Mouse (Mus musculus) Muller cell, postnatal 12 days (primary cell): ENCODE measurements around the gene Med16.

Experiments used
- DNase-seq: peaks from one replicate; pipeline ENCODE4 v3.0.0-alpha.2; 2015; ENCODE audit errors: inconsistent ontology term

Med16 gene

DNA sequence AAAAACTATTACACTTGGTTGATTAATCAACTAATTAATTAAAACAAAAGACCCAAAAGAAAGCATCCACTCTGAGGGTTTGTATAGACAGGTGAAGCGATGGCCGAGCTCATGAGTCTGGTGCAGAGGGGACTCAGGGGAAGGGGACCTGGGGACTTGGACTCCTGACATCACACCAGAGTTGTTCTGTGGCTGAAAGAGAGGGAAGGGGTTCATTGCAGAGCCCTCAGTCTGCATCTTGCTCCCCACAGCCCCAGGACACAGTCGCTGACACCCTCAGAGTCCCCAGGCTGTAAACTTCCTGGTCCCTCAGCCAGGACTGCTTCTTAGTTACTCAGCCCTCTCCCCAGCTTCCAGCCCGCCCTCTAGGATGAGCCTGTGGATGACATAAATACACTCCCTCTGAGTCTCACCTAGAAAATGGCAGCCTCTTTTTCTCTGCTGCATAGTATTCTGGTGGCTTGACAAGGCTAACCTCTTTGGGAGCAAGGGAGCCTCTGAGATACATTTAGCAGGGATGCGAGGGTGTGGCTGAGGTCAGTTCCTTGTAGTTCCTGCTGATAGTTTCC lies 8.9 kb upstream of the Med16 start:
- DNase-seq: no peak

DNA sequence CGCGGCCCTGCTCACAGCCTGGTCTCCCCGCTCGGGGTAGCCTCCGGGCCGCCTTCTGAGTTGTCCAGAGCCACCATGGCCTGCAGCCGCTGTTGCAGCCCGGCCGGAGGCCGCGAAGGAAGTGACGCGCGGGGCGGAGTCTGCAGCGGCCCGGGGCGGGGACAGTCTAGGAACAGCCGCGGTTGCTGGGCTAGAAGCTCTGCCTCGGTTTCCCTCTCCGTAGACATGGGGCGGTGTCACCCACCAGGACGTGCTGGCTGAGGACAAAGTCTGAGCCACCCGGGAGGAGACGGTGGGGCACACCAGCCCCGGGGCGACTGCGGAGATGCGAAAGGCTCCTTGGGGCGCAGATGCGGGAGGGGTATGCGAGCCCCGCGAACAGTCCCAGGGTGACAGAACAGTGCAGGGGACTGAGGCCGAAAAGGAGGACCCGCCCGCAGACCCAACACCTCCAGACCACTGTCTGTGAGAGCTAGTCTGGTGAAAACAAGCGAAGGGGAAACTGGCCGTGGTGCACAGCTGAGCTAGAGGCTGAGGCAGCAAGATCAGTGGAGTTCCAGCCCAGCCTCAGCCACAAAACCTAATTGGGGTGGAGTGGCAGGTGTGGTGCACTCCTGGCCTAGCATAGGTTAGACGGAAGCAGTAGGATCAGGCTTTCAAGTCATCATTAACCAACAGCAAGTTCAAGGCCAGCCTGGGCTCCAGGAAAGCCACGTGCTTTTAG lies 8.2 kb upstream of the Med16 start, which contains the start of gene Kiss1r:
Gene Kiss1r, plus strand, starts transcription at position 164 of the 724 bp plus-strand sequence.
- DNase-seq: peak; percentile 84

DNA sequence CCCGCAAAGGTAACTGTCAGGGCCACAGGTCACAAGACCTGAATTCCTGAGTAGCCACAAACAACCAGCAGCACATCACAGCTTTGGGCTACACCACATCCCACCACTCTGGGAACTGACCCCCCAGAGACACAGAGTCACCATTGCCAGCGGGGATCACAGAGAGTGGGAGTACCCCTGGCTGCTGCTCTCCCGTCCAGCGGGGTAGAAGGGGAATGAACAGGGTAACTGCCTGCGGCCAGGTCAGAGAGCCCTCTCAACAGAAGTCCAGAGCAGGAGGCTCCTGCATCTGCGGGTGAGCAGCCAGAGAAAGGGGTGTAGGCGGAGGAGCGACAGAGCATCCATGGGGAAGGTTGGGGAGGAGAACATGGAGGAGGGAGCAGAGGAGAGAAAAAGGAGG lies 7.4 kb upstream of the Med16 start:
- DNase-seq: no peak

DNA sequence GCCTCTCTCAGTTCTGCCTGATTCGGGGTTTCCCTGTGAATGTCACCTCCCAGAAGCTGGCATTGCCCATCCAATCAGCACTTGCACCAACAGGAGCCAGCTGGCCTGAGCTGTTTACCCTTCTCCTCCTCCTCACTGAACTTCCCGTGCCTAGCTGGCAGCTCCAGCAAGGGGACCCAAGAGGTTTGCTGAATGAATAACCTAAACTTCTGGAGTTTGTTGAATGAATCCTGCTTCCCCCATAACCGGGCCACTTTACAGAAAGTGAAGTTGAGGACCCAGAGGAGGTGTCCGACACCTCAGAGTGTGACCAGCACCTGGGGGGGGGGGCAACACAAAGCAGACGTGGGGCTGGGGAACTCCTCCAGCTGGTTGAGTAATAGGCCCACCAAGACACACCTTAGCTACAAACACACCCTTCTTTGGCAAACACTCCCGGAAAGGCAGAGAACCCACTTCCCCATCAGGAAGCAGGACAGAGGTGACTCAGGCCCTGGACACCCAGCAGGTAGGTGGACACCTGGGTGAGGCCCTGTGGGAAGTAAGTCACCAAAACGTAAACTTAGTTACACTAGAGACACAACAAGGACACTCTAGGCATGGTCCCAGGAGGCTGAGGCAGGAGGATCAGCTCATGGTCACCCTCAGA lies 6.3 kb upstream of the Med16 start:
- DNase-seq: no peak

DNA sequence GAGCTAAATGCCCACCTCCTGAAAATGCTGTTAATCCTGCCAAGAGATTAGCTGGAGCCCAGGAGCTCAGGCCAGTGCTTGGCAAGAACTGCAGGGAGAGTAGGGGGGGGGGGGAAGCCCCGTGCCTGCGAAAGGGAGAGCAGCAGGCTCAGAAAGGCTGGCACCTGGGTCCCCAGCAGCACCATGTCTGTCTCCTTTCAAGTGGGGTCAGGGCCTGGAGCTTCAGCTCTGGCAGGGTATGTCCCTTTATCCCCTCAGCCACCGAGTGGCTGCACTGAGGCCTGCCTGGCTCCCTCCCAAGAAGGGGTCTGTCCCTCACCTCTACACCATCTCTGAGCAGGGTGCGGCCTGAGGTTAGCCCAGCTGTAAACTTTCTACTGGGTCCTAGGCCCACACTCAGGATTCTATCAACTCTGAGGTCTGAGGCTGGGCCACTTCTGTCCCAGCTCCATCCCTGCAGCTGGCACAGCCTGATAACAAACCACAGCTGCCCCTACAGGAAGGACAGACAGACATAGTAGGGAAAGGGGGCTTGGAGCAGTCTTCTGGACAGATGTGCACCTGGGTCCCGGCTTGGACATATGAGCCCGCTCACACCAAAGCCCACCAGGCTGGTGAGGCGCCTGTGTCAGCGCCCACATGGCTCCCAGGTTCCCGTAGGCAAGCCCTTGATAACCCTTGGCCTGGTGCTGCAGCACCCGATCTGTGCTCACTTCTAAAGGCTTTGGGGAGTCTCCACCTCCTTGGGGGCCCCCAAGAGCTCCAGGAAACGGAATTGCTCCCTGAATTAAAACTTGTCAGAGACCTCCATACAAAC lies 5.6 kb upstream of the Med16 start:
- no peak for DNase-seq

DNA sequence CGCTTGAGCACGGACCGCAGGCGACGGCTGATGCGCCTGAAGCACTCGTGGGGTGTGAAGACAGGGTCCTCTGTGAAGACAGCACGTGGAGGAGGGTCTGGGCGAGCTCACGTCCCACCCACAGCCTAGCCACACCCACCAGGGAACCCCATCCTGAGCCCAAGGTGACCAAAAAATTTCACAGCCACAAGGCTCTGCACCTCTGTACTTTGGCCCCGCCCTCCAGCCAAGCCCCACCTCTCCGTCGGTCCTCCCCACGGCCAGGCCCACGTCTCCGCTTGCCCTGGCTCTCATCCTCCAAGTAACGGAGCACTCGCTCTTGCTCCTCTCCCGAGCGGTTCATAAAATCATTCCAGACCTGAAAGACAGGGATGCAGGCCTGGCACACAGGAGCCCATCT lies 3.7 kb upstream of the Med16 start:
- DNase-seq: no peak

DNA sequence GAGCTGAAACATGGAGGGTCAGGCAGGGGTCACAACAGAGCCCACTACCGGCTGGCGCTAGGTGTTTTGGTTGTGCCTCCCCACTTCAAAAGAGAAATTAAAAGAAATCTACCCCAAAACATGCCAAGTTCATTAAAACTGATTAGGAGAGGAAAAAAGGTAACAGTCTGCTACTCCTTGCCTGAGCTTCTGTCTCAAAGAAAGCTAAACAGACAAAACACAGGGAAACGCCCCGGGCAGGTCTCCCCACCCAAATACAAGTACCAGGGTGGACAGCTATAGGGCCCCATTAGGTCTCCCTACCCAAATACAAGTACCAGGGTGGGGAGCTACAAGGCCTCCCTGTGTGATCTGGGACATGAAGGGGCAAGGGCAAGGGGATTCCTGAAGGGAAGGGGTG lies 1.8 kb upstream of the Med16 start, which contains the start of gene Gm26602:
Gene Gm26602, plus strand, starts transcription at position 301 of the 400 bp plus-strand sequence.
- no peak for DNase-seq

DNA sequence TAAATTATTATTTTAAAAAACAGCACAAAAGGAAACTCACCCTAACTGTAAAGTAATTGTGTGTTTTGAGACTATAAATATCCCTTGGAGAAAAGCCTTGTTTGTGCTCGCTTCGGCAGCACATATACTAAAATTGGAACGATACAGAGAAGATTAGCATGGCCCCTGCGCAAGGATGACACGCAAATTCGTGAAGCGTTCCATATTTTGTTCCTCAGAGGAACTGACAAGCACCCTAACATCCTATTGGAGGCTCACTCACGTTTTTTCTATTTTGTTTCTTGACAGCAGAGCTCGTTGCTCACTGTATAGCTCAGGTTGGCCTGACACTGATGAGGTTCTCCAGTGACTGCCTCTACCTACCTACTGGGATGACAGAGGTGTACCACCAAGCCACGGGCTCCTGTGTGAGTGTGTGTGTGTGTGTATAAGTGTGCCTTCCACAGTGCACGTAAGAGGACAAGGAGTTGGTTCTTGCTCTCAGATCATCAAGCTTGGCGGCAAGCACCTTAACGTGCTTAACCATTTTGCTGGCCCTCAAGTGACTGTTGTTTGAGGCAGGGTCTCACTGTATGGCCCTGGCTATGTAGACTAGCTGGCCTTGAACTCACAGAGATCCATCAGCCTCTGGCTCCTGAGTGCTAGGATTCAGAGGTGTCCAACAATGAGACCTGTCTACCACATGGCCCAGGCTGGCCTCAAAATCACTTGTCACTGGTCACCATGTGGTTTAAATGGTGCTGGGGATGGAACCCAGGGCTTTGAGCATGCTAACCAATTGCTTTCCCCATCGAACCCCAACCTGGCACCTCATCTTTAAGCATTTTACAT lies 584 bp upstream of the Med16 start:
- no peak for DNase-seq

DNA sequence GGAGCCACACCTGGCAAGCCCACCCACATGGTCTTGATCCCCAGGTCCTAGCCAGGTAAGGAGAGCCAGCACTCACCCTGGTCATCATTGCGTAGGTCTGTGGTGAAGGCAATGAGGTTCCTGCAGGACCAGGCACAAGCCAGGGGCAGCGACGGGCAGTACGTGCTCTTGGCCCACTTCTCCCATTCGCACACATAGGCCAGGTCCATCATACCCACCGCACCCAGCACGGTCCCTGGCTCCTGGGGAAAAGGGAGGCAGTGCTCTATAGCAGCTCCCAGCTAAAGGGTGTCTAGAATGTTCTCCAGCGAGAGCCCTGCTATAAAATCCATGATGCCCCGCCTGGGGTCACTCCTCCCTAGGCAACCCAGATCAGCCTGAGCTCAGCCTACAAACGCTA lies 1.3 kb downstream of the Med16 start:
- DNase-seq: no peak

DNA sequence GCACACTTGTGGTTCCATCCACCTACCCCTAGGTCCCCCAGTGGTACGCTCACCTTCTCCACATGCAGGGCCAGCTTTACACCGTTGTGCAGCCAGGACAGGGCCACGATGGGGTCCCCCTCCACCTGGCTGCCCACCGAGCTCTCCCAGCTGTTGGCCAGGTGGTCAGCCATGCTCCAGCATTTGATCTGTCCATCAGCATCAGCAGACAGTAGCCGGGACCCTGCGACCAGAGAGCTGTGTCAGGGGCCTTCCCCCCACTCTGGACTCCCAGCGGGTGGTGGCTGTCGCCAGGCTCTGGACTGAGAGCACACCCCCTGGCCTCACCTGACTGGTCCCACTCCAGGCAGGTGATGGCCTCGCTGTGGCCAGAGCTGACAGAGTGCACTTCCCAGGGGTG lies 2.0 kb downstream of the Med16 start:
- no peak for DNase-seq

DNA sequence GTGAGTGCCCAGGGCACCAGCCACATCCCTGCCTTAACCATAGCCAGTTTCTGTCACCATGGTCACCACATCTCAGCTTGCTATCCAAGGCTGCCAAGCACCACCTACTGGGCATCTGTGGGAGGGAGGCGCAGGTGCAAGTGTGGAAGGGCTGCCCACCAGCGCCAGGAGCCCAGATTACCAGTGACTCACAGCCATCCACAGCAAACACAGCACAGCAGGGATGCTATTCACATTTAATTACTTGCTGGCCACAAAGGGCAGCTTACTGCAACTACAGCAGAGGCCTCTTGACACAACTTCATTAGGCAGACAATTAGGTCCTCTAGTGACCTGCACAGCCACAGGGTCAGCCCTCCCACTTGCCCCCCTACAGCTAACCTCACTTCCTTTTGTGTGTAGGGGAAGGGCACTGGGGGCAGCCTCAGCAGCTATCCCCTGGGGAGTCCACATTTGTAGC lies 7.7 kb downstream of the Med16 start:
- peak; percentile 98 for DNase-seq

DNA sequence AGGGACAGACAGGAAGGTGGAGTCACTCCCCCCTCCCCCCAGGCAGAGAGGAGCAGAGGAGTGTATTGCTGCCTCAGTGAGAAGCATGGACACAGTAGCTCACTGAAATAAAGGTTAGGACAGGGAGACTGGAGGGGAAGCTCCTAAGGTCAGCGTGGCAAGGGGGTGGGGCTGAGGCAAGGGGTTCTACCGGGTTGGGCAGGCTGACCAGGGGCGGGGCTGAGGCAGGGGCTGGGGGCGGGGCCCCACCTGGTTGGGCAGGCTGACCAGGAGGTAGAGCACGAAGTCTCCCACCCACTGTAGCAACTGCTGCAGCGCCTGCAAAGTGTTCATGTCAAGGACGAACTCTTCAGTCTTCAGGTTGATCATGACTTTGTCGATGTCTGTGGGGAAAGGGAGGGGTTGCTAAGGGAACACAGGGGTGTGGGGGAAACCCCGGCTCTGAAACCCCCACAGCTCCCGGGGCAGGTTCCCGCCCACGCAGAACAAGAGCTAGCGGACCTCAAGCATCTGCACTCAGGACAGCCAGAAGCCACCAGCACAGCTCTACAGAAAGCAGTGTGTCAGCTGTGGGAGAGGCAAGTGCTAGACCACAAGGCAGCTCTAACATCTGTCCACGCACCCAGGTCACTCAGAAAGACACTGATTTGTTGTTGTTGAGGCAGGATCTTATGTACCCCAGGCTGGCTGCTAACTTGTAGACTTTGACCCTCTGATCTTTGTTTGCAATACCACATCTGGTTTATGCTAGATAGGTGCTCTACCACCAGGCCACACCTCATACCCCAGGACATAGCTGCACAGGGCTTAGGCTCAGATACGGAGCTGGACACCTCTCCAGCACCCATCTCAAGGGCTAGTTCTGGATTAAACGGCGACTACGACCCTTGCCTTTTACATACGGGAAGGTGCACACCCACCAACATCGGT lies 11.1 kb downstream of the Med16 start:
- no peak for DNase-seq

DNA sequence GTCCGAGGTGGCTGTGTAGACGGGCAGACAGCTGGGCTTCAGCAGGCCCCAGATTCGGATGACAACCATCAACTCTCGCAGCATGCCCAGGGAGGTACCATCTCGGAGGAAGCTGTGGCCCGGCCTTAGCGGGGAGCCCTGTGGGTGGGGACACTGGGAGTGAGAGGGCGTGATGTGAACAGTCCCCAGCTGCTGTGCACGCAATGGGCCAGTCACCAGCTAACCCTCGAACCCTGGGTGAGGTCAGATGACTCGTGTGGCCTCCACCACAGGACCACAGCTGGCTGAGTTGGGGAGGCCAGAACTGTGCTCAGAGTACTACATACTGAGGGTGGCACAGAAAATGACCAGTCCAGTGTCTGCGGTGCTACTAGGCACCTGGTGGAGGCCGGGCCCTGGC lies 11.9 kb downstream of the Med16 start:
- no peak for DNase-seq

DNA sequence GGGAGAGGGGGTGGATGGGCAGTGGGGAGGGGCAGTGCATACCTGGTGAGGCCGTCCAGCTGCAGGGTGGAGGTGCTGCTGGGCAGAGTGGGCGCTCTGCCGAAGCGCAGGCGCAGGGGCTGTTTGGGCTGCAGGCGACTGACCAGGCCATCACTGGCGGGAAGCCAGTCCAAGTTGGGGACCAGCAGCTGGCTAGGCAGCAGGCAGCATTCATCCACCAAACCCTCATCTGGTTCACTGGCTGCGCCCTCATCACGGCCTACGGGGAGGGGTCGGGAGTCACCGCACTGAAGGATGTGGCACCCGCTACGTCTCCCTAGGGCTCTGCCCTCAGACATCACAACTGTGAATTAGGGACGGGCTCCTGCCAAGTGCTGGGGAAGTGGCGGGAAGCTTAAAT lies 12.4 kb downstream of the Med16 start:
- DNase-seq: no peak

DNA sequence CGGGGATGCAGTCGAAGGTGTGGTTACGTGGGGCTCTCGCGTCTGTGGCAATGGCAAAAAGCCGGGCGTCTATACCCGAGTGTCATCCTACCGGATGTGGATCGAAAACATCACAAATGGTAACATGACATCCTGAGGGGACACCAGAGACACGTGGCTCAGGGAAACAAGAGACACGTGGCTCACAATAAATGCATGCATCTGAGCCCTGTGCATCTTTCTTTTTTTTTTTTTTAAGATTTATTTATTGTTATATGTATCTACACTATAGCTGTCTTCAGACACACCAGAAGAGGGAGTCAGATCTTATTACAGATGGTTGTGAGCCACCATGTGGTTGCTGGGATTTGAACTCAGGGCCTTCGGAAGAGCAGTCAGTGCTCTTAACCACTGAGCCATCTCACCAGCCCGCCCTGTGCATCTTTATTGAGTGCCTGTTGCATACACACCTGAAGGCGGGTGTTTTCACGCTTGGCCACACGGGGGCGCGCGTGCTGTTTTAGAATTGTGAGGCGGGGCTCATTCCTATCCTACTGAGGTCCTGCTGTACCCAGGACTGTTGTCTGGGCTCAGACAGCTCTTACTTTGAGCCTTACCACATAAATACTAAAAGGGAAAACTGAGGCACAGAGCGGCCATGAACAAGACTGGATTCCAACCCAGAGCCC lies 16.1 kb downstream of the Med16 start:
- DNase-seq: peak; percentile 77

DNA sequence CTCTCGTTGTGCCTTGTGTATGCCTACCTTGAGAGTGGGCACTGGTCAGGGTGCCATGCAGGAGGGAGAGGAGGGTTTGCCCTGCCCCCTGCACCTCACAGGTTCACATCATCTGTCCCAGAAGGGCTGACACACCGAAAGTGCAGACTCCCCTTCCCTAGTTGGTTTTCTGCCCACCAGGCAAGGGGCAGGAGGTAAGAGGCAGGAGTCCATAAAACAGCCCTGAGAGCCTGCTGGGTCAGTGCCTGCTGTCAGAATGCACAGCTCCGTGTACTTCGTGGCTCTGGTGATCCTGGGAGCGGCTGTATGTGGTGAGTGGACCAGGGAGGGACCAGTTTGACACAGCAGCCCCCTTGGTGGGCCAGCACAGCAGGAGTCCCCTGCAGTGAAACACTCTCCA lies 18.1 kb downstream of the Med16 start, which contains the start of gene Cfd:
Gene Cfd, plus strand, starts transcription at position 184 of the 400 bp plus-strand sequence.
- DNase-seq: no peak

DNA sequence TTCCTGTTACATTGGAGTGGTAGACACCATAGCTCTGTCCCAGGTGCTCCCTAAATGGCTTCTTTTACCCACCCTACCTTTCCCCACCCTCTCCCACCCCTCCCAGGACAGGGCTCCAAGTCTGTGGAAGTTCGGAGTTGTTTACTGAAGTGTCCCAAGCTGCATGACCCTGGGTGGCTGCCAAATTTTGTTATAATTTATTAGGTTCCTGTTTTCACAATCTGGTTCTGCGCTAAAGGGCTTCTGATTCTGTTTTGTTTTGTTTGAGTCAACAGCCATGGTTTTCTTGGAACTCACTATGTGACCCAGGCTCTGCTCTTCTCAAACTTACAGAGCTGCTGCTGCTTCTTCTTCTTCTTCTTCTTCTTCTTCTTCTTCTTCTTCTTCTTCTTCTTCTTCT lies 19.3 kb downstream of the Med16 start:
- DNase-seq: no peak

DNA sequence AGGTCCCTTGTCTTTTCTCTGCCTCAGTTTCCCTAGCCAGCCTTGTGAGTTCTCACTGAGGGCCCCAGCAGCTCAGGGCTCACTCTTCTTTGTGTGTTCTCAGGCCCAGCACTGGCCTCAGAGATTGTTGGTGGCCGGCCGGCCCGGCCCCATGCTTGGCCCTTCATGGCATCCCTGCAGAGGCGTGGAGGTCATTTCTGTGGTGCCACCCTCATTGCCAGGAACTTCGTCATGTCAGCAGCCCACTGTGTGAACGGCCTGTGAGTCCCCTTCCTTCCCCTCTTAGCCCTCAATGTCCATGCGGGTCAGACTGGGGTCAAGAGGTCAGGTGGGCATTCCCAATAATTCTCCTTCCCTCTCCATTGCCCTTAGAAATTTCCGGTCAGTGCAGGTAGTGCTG lies 22.1 kb downstream of the Med16 start:
- no peak for DNase-seq

DNA sequence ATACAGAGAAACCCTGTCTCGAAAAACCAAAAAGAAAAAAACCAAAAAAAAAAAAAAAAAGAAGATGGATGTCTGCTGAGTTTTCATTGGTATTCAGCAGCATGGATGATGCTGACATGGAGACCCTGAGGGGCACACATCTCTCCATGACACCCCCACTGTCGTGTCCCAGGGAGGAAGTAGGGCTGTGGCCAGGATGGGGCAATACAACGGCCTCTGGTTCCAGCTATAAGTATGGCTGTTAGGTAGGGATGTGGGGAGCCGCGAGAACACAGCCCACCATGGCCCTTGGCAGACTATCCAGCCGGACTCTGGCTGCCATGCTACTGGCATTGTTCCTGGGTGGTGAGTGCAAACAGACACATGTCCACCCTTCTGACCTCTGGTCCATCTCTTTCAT lies 22.7 kb downstream of the Med16 start, which contains the start of gene Elane:
Gene Elane, plus strand, starts transcription at position 194 of the 400 bp plus-strand sequence.
- no peak for DNase-seq
